Mouse (Mus musculus): ENCODE measurements around the gene Prl8a6. TPM values are rescaled to one million over a fixed set of nuclear protein-coding genes. Genes with fewer than 3 reads are reported as not detected.

Gene Prl8a6
- polyA plus RNA-seq (2016; fragmentation: Nextera tagmentation; extraction: Ambion mirVana), result not detected in 2 replicates

DNA sequence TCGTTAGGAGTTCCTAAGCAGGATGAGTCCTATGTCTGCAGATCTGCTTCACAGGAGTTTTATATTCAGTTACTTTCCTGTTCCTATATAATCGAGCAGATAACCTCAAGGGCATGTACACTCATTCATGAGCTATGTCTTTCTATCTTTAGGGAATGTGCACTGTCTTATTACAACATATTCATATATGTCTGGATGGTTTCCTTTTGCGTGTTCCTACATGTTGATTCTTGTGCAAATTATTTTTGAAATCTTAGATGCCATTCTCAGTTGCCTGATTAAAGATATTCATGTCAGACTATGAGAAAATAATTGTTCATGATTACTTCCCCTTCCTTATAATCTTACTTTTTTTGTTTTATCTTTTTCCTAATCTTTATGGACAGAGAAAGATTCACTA is at the start of gene Prl8a6:
Gene Prl8a6 (minus strand): TSS at position 101 of the 400 bp plus-strand sequence.
- Histone ChIP-seq H3K4me2 (replicated peaks) (no peak within 1 kb of the TSS), H3K9ac (no peak within 1 kb of the TSS), H3K4me1 (no peaks in the 10 kb centered on the region), H3K27ac (no peak within 1 kb of the TSS), H3K4me3 (no peak within 1 kb of the TSS), H3K36me3 (no peaks in the 10 kb centered on the region), H3K9me3 (replicated peaks) (no peaks in the 10 kb centered on the region), H3K27me3 (no peaks in the 10 kb centered on the region)
- WGBS, result 86% methylated on average over 3 of the region's 3 CpGs
- no peak for ATAC-seq (ENCODE audit: low FRiP score)

DNA sequence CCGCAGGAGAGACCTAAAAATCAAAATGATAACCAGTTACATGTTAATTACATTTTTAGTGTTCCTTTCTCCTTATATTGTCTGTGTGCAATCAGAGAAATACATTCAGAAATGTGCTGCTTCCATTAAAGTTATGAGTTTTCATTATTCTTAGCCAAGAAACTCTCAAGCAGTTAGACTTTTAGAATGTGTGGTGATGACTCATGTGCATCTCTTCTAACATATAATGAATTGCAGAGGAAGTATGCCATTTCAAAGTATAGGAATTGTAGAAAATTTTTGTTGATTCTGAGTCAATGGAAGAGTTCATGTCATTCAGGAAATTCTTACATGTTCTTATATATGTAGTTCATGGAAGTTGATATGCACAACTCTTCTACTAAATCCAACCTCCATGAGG is 5.3 kb downstream of the Prl8a6 start:
- Histone ChIP-seq H3K27me3 (no peaks in the 10 kb centered on the region), H3K4me3 (no peak overlapping the region), H3K9ac (no peak overlapping the region), H3K9me3 (replicated peaks) (no peaks in the 10 kb centered on the region), H3K4me2 (replicated peaks) (no peak overlapping the region), H3K36me3 (no peaks in the 10 kb centered on the region), H3K27ac (no peak overlapping the region), H3K4me1 (no peaks in the 10 kb centered on the region)
- WGBS, result 82% methylated on average over 1 of the region's 1 CpGs
- ATAC-seq (ENCODE audit: low FRiP score), result no peak

DNA sequence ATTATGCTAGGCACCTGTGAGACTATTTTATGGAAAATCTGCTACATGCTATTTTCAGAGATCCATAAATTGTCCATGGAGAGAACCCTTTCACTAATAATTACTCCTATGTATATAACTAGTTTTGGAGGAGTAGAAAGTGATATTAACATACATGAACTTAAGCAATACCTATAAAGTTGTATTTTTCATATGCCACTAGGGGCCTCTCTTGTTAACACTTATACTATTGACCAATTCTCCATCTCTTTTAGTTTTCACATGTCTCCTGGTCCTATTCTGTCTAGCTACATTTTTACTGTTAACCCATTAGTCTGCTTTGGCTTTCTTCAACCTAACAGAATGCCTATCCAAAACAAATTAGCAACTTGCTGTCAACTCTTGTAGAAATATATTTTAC is 24.8 kb downstream of the Prl8a6 start:
- no peak for ATAC-seq (ENCODE audit: low FRiP score)
- no peaks in the 10 kb centered on the region for H3K4me1 ChIP-seq
- no peak overlapping the region for H3K4me3 ChIP-seq
- no peaks in the 10 kb centered on the region for H3K9me3 ChIP-seq (replicated peaks)
- no peak overlapping the region for H3K27ac ChIP-seq
- no peak overlapping the region for H3K9ac ChIP-seq
- H3K4me2 ChIP-seq (replicated peaks), result no peak overlapping the region
- no peaks in the 10 kb centered on the region for H3K27me3 ChIP-seq
- no peaks in the 10 kb centered on the region for H3K36me3 ChIP-seq

DNA sequence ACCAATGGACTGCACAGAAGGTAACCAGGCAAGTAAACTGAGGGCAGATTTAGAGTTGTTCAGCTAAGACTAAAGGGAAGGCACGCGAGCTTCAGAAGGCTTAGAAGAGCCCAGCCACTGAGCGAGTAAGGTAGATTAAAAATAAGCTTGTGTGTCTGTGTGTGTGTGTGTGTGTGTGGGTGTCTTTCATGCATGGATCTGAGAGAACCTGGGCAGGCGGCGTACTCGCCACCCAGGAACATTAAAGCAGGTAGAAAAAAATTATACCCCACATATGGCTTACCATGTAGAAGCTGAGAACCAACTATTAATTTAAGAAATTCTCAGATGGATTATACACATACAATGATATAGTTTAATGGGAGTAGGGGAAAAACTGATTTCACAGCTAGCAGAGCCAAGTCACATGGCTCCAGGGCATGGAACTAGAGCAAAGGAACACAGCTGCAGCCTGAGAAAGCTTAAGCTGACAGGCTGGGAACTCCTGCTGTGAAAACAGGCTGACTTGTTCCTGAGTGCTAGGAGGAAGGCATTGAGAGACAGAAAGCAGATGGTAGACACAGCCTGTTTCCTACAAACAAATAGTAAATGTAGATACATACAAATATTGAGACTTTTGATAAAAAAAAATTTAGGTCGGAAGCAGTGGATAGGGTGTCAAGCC is 39.3 kb downstream of the Prl8a6 start:
- H3K36me3 ChIP-seq, result no peaks in the 10 kb centered on the region
- H3K9ac ChIP-seq, result no peak overlapping the region
- no peak overlapping the region for H3K4me3 ChIP-seq
- WGBS, result 86% methylated on average over 7 of the region's 7 CpGs
- ATAC-seq (ENCODE audit: low FRiP score), result peak; percentile 56; the same call in 1 of the 2 replicates
- H3K27me3 ChIP-seq, result no peaks in the 10 kb centered on the region
- no peaks in the 10 kb centered on the region for H3K9me3 ChIP-seq (replicated peaks)
- H3K4me1 ChIP-seq, result no peaks in the 10 kb centered on the region
- H3K4me2 ChIP-seq (replicated peaks), result no peak overlapping the region
- H3K27ac ChIP-seq, result no peak overlapping the region

DNA sequence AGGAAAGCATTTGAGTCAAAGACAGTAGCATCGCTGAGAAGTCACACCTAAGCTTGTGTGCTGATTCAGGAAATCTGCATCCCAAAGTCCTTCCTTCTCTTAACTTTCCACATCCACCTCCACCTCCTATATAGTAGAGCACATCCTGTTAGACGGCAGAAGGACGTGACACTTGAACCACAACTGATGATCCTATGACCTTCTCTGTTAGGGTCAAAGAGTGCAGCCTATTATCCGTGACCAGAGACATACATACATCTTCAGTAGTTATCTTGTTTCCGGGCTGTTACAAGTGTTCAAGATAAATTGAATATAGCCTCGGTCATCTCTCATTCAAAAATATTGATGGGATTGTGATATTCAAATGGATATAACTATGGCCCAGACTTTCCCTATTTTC is 47.7 kb downstream of the Prl8a6 start, which contains the start of gene Prl2b1:
Gene Prl2b1 (minus strand): TSS at position 101 of the 400 bp plus-strand sequence.
- no peak within 1 kb of the TSS for H3K4me3 ChIP-seq
- H3K4me2 ChIP-seq (replicated peaks), result no peak within 1 kb of the TSS
- H3K9me3 ChIP-seq (replicated peaks), result no peaks in the 10 kb centered on the region
- 78% methylated on average over 6 of the region's 6 CpGs for WGBS
- no peak within 1 kb of the TSS for H3K27ac ChIP-seq
- H3K9ac ChIP-seq, result no peak within 1 kb of the TSS
- no peaks in the 10 kb centered on the region for H3K4me1 ChIP-seq
- ATAC-seq (ENCODE audit: low FRiP score), result no peak
- no peaks in the 10 kb centered on the region for H3K36me3 ChIP-seq
- H3K27me3 ChIP-seq, result no peaks in the 10 kb centered on the region

Other genes with a start within 250 kb of the Prl8a6 start
- not detected in 2 replicates for gene Prl3c1, start 242.0 kb downstream of the Prl8a6 start, polyA plus RNA-seq (2016; fragmentation: Nextera tagmentation; extraction: Ambion mirVana)
- gene Prl3b1, start 196.8 kb downstream of the Prl8a6 start, polyA plus RNA-seq (2016; fragmentation: Nextera tagmentation; extraction: Ambion mirVana), result not detected in 2 replicates
- gene Prl3a1, start 179.3 kb downstream of the Prl8a6 start, polyA plus RNA-seq (2016; fragmentation: Nextera tagmentation; extraction: Ambion mirVana), result not detected in 2 replicates
- gene Prl6a1, start 126.1 kb downstream of the Prl8a6 start, polyA plus RNA-seq (2016; fragmentation: Nextera tagmentation; extraction: Ambion mirVana), result not detected in 2 replicates
- gene Prl8a2, start 93.0 kb downstream of the Prl8a6 start, polyA plus RNA-seq (2016; fragmentation: Nextera tagmentation; extraction: Ambion mirVana), result not detected in 2 replicates
- not detected in 2 replicates for gene Prl2b1, start 47.8 kb downstream of the Prl8a6 start, polyA plus RNA-seq (2016; fragmentation: Nextera tagmentation; extraction: Ambion mirVana)
- not detected in 2 replicates for gene Prl8a8, start 74.5 kb upstream of the Prl8a6 start, polyA plus RNA-seq (2016; fragmentation: Nextera tagmentation; extraction: Ambion mirVana)
- gene Prl8a9, start 125.9 kb upstream of the Prl8a6 start, polyA plus RNA-seq (2016; fragmentation: Nextera tagmentation; extraction: Ambion mirVana), result not detected in 2 replicates
- gene Prl8a1, start 143.5 kb upstream of the Prl8a6 start, polyA plus RNA-seq (2016; fragmentation: Nextera tagmentation; extraction: Ambion mirVana), result not detected in 2 replicates
- gene Prl7b1, start 171.9 kb upstream of the Prl8a6 start, polyA plus RNA-seq (2016; fragmentation: Nextera tagmentation; extraction: Ambion mirVana), result not detected in 2 replicates
- not detected in 2 replicates for gene Prl7a1, start 203.8 kb upstream of the Prl8a6 start, polyA plus RNA-seq (2016; fragmentation: Nextera tagmentation; extraction: Ambion mirVana)
- gene Prl7a2, start 229.3 kb upstream of the Prl8a6 start, polyA plus RNA-seq (2016; fragmentation: Nextera tagmentation; extraction: Ambion mirVana), result not detected in 2 replicates